Mouse (Mus musculus): ENCODE results near the gene Pidd1. TPM values are rescaled to one million over a fixed set of nuclear protein-coding genes. Genes with fewer than 3 reads are reported as not detected.
A peak's percentile ranks its signal among the peaks of the same experiment; 100 is the strongest.

Pidd1 gene
- polyA plus RNA-seq, 1 experiment: 1.9 TPM

DNA sequence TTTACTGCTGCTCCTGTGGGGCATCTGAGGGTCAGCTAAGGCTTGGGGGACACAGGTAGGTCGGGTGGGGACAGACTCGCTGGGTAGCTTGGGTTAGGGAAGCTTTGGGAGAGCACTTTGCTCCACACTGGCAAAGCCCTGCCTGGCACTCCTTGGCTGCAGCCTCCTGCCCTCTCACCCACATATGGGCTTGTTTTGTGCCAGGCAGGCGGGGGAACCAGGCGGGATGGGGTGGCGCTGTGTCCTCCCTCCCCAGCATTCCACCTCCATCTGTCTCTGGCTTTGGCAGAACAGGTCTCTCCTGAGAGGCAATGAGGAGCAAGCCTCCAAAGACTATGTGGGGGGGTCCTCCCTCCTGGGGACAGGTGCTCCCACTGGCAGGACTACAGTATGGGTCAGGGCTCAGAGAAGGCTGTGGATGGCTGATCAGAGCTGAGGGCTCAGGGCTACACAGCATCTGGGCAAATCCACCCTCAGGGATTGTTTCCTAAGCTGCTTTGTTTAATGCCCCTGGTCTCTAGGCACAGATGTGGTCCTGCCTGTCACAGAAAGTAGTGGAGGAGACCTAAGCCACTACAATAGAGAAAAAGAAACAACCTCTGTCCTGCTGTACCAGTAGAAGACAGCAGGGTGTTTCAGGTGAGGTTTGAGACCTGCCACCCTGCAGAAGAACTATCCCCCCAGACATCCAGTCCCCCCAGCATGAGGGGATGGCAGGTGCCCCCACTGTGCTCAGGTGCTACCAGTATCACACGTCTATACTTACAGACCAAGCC lies 10.9 kb downstream of the Pidd1 start:
- no peak overlapping the region for H3K4me3 ChIP-seq
- TF ChIP-seq POLR2AphosphoS2 (IDR thresholded peaks at IDR 0.05; ENCODE audit: insufficient read length, low read depth) (no peak), REST (IDR thresholded peaks at IDR 0.05; ENCODE audit: insufficient read depth, insufficient read length) (no peak)
- no peak overlapping the region for H3K4me2 ChIP-seq (ENCODE audit: low read depth)
- no peak overlapping the region for H3ac ChIP-seq (ENCODE audit: control insufficient read depth, insufficient read length)
- H3K27me3 ChIP-seq (ENCODE audit: control insufficient read depth, insufficient read depth, insufficient read length): no peaks in the 10 kb centered on the region
- peaks cover 12% of the 10 kb centered on the region for H3K79me2 ChIP-seq (ENCODE audit: control insufficient read depth, insufficient read depth)
- no peaks in the 10 kb centered on the region for H3K36me3 ChIP-seq (ENCODE audit: control insufficient read depth, insufficient read depth)

DNA sequence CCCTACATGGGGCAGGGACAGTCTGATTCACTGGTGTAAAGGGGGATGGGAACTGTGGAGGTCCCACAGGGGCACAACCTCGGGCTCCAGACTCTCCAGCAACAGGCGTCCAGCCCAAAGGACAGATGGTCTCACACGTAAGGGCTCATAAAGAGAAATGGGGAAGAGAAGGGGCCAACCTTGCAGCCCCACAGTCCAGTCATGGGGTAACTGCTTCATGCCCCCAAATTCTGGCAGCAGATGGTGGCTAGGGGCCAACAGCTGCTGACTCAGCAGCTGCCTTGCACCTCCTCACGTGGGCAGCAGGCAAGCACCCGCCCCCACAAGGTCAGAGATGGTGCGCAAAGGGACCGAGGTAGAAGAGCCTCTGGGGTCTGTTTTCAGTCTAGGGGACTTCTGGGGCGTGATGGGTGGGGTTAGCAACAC lies 11.6 kb downstream of the Pidd1 start:
- Histone ChIP-seq H3K27me3 (ENCODE audit: control insufficient read depth, insufficient read depth, insufficient read length) (no peaks in the 10 kb centered on the region), H3ac (ENCODE audit: control insufficient read depth, insufficient read length) (no peak overlapping the region), H3K4me2 (ENCODE audit: low read depth) (no peak overlapping the region), H3K4me3 (no peak overlapping the region), H3K36me3 (ENCODE audit: control insufficient read depth, insufficient read depth) (no peaks in the 10 kb centered on the region), H3K79me2 (ENCODE audit: control insufficient read depth, insufficient read depth) (peaks cover 12% of the 10 kb centered on the region)
- TF ChIP-seq MYOD1 (IDR thresholded peaks at IDR 0.05; ENCODE audit: control insufficient read depth in 1 of 3, insufficient read length in 2 of 3, low read depth in 2 of 3): peak in 1 of 3 experiments; percentile 27
- TF ChIP-seq MYOG (IDR thresholded peaks at IDR 0.05; ENCODE audit: control insufficient read depth in 1 of 3, insufficient read depth in 1 of 3, insufficient read length in 2 of 3, low read depth in 2 of 3): peak in 1 of 3 experiments; percentile 22
- TF ChIP-seq TCF3 (IDR thresholded peaks at IDR 0.05; ENCODE audit: insufficient read length, low read depth): no peak

DNA sequence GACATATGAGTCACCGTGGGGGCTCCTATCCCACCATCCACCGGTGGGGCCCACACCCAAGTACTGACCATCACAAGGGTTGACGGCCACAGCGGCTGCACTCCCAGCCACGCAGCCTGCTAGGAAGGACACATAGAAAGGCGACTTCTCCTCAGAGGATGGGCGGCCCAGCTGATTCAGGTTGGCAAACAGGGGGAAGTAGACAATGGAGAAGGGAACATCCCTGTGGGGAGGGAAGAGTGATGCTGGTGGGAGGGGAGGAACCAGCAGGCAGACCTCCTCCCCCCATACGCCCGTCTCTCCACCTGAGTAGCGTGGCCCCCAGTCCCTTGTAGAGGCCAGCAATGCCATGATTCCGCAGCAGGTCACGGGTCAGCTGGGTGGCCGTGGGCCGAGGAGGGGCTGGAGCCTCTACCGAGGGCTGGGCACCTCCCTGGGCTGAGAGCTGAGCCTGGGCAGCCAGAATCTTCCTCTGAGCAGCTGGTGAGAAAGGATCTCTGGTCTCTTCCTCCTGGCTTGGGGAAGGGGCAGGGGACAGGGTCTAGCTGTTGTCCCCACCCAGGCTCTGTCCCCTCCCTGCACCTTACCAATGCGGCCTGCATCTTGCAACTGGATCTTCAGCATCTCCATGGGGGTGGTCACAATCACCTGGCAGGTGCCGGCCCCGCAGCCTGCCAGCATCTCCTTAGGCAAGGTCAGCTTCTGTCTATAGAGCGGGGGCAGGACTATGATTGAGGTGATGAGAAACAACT lies 12.2 kb downstream of the Pidd1 start:
- Histone ChIP-seq H3K27me3 (ENCODE audit: control insufficient read depth, insufficient read depth, insufficient read length) (no peaks in the 10 kb centered on the region), H3ac (ENCODE audit: control insufficient read depth, insufficient read length) (no peak overlapping the region), H3K4me2 (ENCODE audit: low read depth) (no peak overlapping the region), H3K36me3 (ENCODE audit: control insufficient read depth, insufficient read depth) (no peaks in the 10 kb centered on the region), H3K79me2 (ENCODE audit: control insufficient read depth, insufficient read depth) (peaks cover 7% of the 10 kb centered on the region), H3K4me3 (no peak overlapping the region)
- TF ChIP-seq POLR2AphosphoS2 (IDR thresholded peaks at IDR 0.05; ENCODE audit: insufficient read length, low read depth) (no peak), USF1 (IDR thresholded peaks at IDR 0.05; ENCODE audit: low read depth) (no peak)

DNA sequence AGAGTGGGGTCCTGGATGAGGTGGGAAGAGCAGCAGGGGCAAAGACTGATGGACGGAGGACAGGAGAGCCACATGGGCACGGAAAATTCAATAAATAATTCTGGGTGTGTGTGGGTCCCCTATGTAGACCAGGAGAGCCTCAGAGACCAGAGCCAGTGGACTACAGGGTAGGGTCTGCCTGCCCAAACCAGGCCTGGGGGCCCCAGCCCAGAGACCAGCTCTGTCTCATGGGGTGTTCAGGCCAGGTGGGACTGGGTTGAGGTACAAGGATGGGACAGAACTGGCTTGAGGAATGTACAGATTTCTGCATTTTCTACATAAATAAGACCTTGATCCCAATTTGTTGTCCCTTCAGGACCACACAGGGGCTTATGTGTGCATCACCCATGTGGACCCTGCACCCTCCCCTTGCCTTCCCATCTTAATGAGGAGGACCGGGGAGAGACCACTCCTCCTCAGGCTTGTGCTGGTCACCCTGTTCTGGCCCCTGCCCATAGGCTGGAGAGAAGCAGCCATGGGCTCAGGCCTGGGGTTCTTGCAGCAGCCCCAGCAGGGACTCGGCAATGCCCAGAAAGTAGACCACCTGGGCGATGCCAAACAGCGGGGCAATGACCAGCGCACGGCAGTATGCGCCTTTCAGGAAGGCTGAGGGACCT lies 13.1 kb downstream of the Pidd1 start:
- Histone ChIP-seq H3ac (ENCODE audit: control insufficient read depth, insufficient read length) (no peak overlapping the region), H3K36me3 (ENCODE audit: control insufficient read depth, insufficient read depth) (no peaks in the 10 kb centered on the region), H3K4me2 (ENCODE audit: low read depth) (no peak overlapping the region), H3K27me3 (ENCODE audit: control insufficient read depth, insufficient read depth, insufficient read length) (no peaks in the 10 kb centered on the region), H3K79me2 (ENCODE audit: control insufficient read depth, insufficient read depth) (peaks cover 6% of the 10 kb centered on the region), H3K4me3 (no peak overlapping the region)
- no peak for TF ChIP-seq TCF3 (IDR thresholded peaks at IDR 0.05; ENCODE audit: insufficient read length, low read depth)
- no peak for TF ChIP-seq MYOD1 (IDR thresholded peaks at IDR 0.05; ENCODE audit: control insufficient read depth in 1 of 3, insufficient read length in 2 of 3, low read depth in 2 of 3)
- no peak for TF ChIP-seq USF1 (IDR thresholded peaks at IDR 0.05; ENCODE audit: low read depth)
- no peak for TF ChIP-seq REST (IDR thresholded peaks at IDR 0.05; ENCODE audit: insufficient read depth, insufficient read length)
- no peak for TF ChIP-seq SRF (IDR thresholded peaks at IDR 0.05; ENCODE audit: control insufficient read depth, insufficient read length, low read depth)
- no peak for TF ChIP-seq E2F4 (IDR thresholded peaks at IDR 0.05; ENCODE audit: insufficient read depth)
- no peak for TF ChIP-seq MYOG (IDR thresholded peaks at IDR 0.05; ENCODE audit: control insufficient read depth in 1 of 3, insufficient read depth in 1 of 3, insufficient read length in 2 of 3, low read depth in 2 of 3)
- TF ChIP-seq POLR2AphosphoS2 (IDR thresholded peaks at IDR 0.05; ENCODE audit: insufficient read length, low read depth): no peak
- TF ChIP-seq MAX (IDR thresholded peaks at IDR 0.05; ENCODE audit: low read depth): no peak
- TF ChIP-seq CEBPB (IDR thresholded peaks at IDR 0.05; ENCODE audit: insufficient read depth, poor library complexity, severe bottlenecking): no peak

DNA sequence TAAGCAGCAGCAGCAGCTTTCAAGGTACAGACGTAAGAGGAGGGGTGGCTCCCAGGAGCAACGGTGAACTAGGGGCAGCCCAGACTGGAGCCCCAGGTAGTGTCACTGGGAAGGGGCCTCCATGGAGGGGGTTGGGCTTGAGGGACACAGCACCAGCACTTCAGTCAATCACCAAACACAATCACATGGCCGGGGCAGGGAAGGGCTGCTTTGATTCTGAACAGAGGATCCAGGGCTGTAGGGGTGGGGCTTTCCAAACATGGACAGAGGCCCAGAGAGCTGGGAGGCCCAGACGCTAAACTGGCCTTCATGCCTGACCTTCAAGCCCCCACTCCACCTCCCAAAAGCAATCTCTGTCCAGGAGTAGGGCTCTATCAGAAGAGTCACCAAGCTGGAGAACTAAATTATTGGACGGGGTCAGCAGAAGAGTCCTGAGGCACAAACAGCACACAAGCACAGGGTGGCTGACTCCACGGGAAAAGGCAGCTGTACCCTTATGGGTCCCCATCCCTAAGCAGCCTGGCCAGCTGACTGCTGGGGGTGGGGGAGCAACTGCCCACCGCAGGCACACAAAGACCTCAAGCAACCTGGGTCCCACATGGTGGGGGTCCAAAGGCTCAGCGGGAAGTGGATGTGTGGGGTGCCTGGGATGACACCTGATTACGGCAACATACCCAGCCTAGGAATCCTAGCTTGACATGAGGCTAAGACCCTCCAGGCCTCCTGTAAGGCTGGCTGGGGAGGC lies 13.8 kb downstream of the Pidd1 start:
- Histone ChIP-seq H3K4me2 (ENCODE audit: low read depth) (no peak overlapping the region), H3K36me3 (ENCODE audit: control insufficient read depth, insufficient read depth) (no peaks in the 10 kb centered on the region), H3K4me3 (no peak overlapping the region), H3K27me3 (ENCODE audit: control insufficient read depth, insufficient read depth, insufficient read length) (no peaks in the 10 kb centered on the region), H3ac (ENCODE audit: control insufficient read depth, insufficient read length) (no peak overlapping the region), H3K79me2 (ENCODE audit: control insufficient read depth, insufficient read depth) (peaks cover 4% of the 10 kb centered on the region)
- TF ChIP-seq MYOG (IDR thresholded peaks at IDR 0.05; ENCODE audit: control insufficient read depth in 1 of 3, insufficient read depth in 1 of 3, insufficient read length in 2 of 3, low read depth in 2 of 3): no peak
- no peak for TF ChIP-seq REST (IDR thresholded peaks at IDR 0.05; ENCODE audit: insufficient read depth, insufficient read length)
- TF ChIP-seq E2F4 (IDR thresholded peaks at IDR 0.05; ENCODE audit: insufficient read depth): no peak
- no peak for TF ChIP-seq POLR2AphosphoS2 (IDR thresholded peaks at IDR 0.05; ENCODE audit: insufficient read length, low read depth)
- no peak for TF ChIP-seq CEBPB (IDR thresholded peaks at IDR 0.05; ENCODE audit: insufficient read depth, poor library complexity, severe bottlenecking)
- no peak for TF ChIP-seq SRF (IDR thresholded peaks at IDR 0.05; ENCODE audit: control insufficient read depth, insufficient read length, low read depth)
- TF ChIP-seq TCF3 (IDR thresholded peaks at IDR 0.05; ENCODE audit: insufficient read length, low read depth): no peak
- TF ChIP-seq USF1 (IDR thresholded peaks at IDR 0.05; ENCODE audit: low read depth): no peak
- no peak for TF ChIP-seq MYOD1 (IDR thresholded peaks at IDR 0.05; ENCODE audit: control insufficient read depth in 1 of 3, insufficient read length in 2 of 3, low read depth in 2 of 3)
- no peak for TF ChIP-seq MAX (IDR thresholded peaks at IDR 0.05; ENCODE audit: low read depth)
